ENCODE assay signal across 8 mouse cellular contexts in genomic region chr13:34343719-34344375, GRCm38 (mm10). TPM values are rescaled to one million over a fixed set of nuclear protein-coding genes. Genes with fewer than 3 reads are reported as not detected.
DNase-seq lines count a peak whose midpoint lies in the region; ATAC-seq and TF ChIP-seq lines count a peak whose summit lies in the region.

No protein-coding gene starts in this region.

- no peak for ATAC-seq in liver, postnatal 0 days

- TF ChIP-seq EP300 in liver, postnatal 0 days (IDR thresholded peaks at IDR 0.05; ENCODE audit: low read depth), result no peak

- H3K4me1 ChIP-seq in liver, postnatal 0 days (ENCODE audit: insufficient read depth), result peaks cover 41% of the 10 kb centered on the region

- H3K4me3 ChIP-seq in liver, postnatal 0 days (ENCODE audit: low read depth, low read length), result peak overlapping the region; percentile 90

- no peak for TF ChIP-seq CTCF in liver, postnatal 0 days (IDR thresholded peaks at IDR 0.05; ENCODE audit: low read depth)

- H3K9ac ChIP-seq in liver, postnatal 0 days (replicated peaks), result peak overlapping the region; percentile 95

- DNase-seq in thymus, postnatal 0 days (ENCODE audit: low spot score), result peak; percentile 3
- no peak for DNase-seq in thymus, postnatal 10 days (ENCODE audit: low spot score in 2 of 2)
- peak; percentile 52 to 57 for DNase-seq in cerebellum, postnatal 25 days
- peak; percentile 23 to 36 for DNase-seq in frontal cortex, postnatal 25 days (ENCODE audit: low spot score in 2 of 2)
- peak; percentile 34 for DNase-seq in kidney, postnatal 10 days
- DNase-seq in liver, postnatal 0 days, result peak; percentile 56
- peak; percentile 49 for DNase-seq in retina, postnatal 1 day
- no peak for DNase-seq in T-cell, adult 2 months (ENCODE audit: low spot score)

- H3K27ac ChIP-seq in liver, postnatal 0 days (ENCODE audit: low read depth), result peak overlapping the region; percentile 90

- peak overlapping the region; percentile 91 for H3K4me2 ChIP-seq in liver, postnatal 0 days (ENCODE audit: low read depth, low read length)

- 0 out of 2 replicates have a peak, but pooled peaks cover 9% of the 10 kb centered on the region for H3K36me3 ChIP-seq in liver, postnatal 0 days (replicated peaks; ENCODE audit: insufficient read depth, low read length)

- WGBS in liver, postnatal 0 days (ENCODE audit: insufficient replicate concordance), result 2% methylated on average over 31 of the region's 31 CpGs

- H3K9me3 ChIP-seq in liver, postnatal 0 days (ENCODE audit: low read length), result no peaks in the 10 kb centered on the region

- 0 out of 2 replicates have a peak, but pooled peaks cover 3% of the 10 kb centered on the region for H3K27me3 ChIP-seq in liver, postnatal 0 days (ENCODE audit: insufficient read depth, low read length)

RNA-seq across cellular contexts. Expression of gene Slc22a23, which starts 1.1 kb away (rescaled TPM):
- 2.8 and 3.4 TPM in 2 replicates for polyA plus RNA-seq in thymus, postnatal 0 days (2015; fragmentation: Nextera tagmentation; extraction: Ambion mirVana)
- polyA plus RNA-seq in liver, postnatal 0 days (2015; fragmentation: Nextera tagmentation; extraction: Ambion mirVana), result 6.6 and 7.0 TPM in 2 replicates

Comparison
In these comparisons a context has a peak if more than half of its experiments do, and no peak if none do; other contexts are left out.
1. DNase-seq: peak in thymus, postnatal 0 days (single experiment), cerebellum, postnatal 25 days (2 of 2), frontal cortex, postnatal 25 days (2 of 2), kidney, postnatal 10 days (single experiment), liver, postnatal 0 days (single experiment) and retina, postnatal 1 day (single experiment); none in thymus, postnatal 10 days (0 of 2) and T-cell, adult 2 months (single experiment).